Mouse (Mus musculus) neural tube, embryonic 10.5 days (tissue): ENCODE results near the gene Atp1a1.

Source experiments
- DNase-seq: peaks from one replicate; pipeline ENCODE4 v3.0.0-alpha.2; 2017; ENCODE audit warnings: low spot score; ENCODE audit errors: extremely low spot score

Atp1a1 gene

DNA sequence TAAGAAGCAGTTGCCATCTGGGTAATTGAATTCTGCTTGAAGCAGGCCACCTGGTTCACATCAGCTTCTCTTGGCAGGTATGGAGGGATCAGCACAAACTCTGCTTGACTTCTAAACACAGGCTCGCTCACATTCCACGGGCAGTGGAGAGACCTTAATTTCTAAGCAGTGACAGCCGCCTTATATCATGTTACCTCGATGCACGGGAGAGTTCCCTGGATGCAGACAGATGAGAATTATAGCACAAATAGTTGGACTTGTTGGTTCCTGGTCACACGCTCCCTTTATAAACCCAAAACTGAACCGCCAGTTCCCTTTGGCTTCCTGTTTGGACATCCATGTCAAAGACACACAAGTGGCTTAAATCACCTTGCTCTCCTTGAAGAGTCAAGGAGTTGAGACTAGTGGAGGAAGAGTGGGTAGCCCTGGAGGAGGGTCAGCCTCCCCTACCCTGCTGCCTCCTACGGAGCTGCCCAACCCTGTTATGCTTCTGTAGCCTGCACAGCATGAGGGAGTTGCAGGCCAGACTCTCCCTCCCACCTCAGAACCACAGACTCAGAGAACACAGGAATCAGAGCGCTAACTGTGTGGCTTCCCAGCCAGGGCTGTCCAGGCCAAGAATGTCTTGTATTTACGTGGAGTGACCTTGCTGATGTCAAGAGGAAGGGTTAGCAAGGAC is 7.5 kb upstream of the Atp1a1 start:
- DNase-seq: no peak

DNA sequence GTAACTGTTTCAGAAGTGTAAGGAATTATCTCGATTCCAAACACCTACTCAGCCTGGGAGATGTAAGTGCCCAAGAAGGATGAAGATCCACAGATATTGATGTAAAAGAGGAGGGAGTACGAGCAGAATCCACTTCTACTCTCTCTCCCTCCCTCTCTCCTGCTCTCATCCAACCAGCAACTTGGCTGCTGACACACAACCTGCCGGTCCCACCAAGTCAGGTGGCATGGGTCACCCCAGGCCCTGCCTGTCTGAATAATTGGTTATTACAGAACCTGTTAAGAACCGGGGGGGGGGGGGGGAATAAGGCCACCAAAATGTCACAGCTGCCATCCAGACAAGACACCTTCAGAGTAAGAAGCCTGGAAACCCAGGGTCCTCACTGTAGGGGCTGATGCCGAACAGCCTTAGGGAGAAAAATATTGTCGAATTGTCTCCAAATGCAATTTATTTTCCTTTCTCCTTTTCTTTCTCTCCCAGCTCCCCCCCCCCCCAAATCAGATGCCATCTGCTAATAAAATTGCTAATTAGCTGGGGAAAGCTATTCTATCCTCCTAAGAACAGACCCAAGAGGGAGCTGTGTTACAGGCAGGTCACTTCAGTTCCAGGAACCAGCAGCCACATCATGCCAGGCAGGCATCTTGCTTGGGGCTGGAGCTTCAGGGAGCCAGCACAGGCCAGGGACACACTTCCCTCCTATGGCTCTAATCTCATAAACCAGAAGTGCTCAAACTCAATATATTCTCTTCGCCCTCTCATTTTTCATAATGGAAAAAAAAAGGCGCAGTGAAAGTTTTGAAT is 6.7 kb upstream of the Atp1a1 start:
- no peak for DNase-seq

DNA sequence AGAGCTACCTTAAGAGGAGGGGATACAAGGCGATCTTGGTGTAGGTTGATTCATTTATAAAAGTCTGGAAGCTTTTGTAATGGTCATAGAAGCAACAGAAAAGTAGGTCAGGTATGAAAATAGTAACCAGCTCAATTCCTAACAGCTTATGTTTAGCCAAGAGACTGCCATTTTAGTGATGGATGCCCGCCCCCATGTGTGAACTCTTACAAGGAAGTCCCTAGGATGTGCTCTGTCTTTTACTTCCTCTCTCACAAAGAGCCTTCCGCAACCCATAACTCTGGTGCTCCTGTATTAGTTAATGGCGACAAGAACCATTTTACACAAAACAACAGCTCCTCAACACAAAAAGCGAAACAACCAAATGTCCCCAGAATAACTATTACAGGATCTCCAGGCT is 4.8 kb upstream of the Atp1a1 start:
- DNase-seq: no peak

DNA sequence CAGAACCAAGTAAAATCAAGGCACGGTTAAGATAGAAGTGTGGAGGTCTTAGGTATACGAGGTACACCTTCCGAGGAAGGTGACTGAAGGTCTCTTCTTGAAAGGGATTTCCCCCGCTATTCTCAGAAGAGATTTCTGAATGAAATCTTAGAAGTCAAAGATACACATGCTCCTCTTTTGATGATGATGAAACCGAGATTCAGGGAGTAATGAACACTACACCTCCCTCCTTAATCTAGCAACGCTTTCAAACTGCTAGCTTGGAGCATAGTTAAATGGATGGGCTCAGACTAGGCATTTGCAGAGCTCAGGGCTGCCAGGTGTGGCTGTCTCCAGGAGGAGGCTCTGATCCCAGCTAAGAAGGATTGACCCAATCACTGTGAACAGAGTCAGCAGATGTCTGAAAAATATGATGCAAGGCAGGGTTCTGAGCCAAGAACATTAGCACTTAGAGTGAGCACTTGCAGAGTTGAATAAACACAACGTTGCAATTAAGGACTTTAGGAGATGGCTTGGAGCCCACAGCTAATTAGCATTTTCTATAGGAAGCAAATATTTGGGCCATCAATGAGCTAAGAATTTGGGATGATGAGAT is 2.5 kb upstream of the Atp1a1 start:
- no peak for DNase-seq

DNA sequence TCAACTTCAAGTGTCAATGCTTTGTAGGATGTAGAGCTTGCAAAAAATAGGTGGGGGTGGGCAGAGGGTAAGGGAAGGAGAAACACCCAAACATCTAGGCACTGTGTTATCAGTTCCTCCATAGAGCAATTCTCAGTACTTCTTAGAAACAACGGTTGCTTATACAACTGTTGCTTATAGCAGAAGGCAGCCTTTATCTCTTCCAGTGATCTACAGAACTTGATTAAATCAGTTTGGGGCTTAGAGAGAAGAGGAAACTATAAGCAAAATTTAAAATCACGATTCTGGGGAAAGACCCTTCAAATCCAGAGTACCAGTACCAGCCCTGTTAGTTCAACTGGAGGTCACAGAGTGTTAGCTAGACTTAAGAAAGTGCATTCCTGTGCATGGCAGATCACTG is 1.2 kb upstream of the Atp1a1 start:
- DNase-seq: no peak

DNA sequence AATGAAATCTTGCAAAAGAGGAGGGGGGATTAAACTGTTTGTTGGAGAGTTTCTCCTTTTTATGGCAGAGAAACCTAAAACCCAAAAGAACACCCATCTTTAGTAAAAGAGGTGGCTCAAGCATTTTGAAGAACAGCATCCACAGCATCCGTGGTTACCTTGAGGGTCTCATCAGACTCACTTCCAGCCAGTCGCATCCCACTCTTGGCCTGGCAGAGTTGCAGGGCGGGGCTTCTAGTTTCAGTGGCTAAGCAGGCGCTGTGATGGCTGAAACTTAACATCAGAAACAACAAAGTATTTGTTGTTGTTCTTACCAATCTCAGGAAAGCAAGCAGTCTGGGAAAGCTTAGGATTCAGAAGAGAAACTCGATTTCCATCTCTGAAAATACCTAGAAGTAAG is 807 bp upstream of the Atp1a1 start:
- DNase-seq: no peak

DNA sequence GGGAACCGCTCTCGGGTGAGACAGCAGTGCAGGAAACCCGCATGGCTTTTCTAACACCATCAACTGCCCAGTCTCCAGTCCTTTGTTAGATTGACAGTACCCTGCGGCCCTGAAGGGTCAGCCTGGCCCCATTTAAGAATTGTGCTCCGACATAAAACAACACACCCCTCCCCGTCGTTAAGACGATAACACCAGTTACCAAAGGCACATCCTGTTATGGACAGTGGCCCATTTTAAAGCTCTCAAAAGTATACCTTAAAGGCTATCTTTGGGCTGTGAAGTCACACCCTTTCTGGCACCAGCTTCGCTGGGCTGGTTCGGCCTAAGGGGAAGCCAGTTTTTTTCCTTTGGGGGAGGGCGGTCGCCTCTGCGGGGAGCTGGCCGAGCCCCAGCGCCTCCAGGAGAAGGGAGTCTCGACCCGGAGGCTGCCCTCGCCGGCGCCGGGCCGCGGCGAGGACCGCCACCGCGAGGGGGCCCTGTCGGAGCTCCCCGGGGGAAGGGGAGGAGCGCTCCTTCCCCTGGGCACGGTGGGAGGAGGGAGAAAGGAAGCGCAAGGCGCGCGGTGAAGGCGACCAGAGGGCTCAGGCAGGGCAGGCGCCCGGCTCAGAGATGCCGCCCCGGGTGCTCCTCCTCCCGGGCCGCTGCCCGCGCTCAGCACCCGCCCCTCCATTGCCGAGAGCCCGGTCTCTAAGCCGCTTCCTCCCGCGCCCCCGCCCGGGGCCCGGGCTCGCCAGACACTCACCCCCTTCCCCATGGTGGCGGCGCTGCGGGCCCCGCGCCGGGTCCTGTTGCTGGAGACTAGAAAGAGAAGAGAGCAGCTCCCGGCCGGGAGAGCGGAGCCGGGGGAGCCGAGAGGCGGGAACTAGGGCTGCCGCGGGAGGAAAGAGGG is 579 bp downstream of the Atp1a1 start:
- peak; percentile 89 for DNase-seq

DNA sequence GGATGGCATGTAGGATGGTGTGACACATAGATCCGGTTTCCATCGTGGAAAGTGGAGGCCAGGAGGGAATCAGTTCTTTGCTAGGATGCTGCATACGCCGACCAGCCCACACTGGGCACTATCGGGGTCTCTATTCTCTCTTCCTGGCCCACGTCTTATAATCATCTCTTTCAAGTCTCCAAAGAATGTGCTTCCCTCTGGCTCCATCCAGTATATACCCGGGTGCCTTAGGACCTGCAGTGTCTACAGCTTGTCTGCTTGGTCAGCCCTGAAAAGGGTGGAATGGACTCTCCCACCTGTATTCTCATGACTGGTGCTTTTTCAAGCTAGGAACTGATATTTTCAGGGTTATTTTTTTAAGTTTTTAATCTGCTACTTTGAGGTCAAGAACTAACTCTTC is 1.3 kb downstream of the Atp1a1 start:
- DNase-seq: no peak

DNA sequence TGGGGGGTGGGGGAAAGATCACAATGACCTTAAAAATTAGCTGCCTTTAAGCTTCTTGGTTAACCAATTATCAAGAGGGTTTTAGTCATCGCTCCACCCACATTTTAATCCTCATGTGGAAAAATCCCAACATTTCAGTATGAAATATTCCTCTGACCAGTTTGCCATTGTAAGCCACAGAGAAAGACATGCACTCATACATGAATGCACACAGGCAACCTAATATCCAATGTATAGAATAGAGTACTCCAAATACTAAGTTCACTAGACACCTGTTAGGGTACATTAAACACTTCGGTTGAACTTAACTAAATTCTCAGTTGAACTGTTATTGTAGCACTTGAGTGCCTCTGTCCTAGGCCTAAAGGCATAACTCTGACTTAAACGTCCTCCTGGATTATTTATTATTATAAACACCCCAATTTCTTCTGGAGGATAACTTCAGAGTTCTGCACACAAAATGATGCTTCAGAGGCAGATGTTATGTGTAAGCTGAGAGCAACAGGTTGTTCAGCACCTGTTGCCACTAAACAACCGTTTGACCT is 1.9 kb downstream of the Atp1a1 start:
- no peak for DNase-seq

DNA sequence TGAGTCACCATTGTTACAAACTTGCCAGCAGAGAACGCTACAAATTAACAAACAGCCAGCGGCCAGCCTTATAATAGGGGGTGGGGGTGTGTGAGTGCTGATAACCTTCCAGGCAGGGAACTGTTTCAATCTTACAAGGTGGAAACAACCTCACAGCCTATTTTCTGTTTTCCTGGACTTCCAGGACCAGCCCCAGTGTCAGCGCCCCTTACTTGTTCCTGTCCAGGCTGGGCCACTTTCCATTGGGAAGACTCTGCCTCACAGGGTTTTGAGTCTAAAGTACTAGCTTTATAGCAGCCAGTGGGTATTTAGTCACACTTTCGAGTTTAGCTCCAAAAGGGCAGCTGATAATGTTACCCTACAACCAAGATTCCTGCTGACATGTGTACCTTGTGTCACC is 2.8 kb downstream of the Atp1a1 start:
- no peak for DNase-seq

DNA sequence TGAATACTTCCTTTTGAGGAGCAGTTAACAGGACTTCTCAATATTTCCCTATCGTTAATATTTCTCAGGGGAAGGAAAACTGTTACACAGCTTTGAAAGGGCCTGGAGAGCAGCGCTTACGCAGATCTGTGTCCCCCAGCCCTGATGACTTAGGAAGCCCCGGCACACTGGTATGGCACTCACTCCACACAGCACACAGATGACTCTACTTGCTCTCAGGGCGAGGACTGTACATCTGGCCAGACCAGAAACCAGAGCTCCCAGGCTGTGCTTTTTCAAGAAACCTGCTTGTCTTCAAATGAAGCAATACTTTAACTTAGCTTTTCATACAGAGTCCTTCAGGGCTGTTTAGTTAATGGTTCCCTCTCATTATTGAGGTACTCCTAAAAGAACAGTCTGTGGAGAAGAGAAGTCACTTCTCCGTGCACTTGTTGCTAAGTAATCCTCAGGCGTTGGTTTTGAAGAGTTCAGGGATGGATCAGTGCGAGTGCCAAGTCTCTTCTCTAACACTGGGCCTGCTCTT is 3.4 kb downstream of the Atp1a1 start:
- no peak for DNase-seq

DNA sequence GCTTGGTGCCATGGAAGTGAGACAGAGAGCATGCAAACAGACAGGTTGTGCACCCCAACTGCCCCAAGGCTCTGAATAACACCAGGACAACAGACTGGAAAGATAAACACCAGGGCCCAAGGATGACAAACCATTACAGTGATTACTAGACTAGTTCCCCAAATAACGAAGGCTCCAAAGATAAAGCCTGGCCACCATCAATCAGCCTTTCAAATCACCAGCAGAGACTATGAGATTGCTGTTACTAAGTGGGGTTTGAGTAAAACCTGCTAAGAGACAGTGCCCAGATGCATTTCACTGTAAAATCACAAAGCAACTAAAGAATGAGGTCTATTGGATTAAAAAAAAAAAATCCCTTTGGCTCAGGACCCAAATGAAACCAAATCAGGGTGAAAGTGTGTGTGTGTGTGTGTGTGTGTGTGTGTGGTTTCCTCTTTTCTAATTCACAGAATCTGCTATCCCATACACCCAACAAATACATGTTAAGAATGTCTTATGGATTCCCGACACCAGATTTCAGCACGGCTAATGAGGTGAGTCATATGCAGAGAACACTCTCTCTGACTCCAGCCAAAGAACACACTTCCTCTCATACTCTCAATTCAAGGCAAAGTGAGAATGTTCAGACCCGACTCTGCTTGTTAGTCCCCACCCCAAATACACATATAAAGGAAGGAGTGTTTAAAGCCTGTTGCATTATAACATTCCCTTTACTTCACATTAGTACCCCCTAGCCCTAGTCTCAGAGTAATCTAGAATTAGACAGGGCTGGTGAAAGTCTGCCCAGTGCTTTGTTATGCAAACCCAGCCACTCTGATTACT is 4.4 kb downstream of the Atp1a1 start:
- DNase-seq: no peak

DNA sequence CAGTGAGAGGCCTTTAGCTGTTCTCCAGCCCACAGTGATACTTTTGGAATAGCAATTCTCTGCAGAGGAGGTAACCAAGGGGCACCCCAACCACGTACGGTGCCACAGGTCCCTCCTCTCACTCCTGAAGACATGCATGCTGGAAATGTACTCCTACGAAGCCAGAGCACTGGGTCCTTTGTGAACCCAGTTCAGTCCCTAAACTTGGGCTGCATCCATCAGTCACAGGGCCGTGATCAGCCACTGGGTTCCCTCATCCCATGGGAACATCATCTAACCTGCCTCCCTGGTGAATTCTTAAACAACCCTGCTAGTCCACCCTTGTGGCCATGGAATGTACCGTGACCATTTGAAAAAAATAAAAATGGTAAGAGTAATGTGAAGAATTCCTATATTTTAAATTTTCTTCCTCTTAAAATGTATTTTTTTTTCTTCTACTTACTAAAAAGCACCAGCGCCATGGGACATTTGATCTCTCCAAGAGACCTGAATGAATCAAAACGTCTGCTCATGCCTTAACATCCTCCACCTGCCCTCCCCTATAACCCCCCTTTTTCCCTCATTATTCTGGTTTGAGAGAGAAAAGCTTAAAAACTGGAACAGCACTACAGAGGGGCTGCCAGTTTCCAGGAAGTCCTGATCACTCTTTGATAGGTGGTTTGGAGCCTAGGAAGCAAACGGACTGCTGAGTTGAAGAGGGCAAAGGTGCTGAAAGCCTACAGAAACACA is 5.1 kb downstream of the Atp1a1 start:
- no peak for DNase-seq

DNA sequence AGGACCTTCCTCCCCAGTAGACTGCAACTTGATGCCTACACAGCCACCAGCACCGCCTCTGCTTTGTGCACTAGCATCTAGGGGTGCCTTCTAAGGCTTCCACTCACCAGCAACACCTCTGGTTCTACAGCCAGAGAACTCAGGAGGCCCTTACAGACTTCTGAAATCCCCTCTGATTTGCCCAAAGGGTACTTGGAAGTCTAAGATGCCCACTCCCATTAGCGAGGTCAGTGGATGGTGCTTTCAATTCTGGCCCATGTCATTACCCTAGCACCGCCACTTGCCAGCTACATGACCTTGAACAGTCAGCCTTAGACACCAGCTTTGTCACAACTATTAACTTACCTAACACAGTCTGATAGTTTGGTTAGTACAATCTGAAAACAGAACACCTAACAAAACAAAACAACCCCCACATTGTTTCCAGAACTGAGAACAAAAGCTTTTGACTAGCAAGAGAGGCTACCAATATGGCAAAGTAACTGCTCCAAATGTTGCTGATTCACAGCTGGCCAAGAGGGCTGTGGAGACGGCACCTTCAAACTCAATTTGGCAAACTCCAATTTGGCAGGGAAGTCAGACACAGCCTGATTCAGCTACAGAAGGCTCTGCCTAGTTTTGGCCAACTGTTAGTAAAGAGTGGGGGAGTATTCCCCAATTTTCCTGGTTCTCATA is 6.1 kb downstream of the Atp1a1 start:
- DNase-seq: no peak

DNA sequence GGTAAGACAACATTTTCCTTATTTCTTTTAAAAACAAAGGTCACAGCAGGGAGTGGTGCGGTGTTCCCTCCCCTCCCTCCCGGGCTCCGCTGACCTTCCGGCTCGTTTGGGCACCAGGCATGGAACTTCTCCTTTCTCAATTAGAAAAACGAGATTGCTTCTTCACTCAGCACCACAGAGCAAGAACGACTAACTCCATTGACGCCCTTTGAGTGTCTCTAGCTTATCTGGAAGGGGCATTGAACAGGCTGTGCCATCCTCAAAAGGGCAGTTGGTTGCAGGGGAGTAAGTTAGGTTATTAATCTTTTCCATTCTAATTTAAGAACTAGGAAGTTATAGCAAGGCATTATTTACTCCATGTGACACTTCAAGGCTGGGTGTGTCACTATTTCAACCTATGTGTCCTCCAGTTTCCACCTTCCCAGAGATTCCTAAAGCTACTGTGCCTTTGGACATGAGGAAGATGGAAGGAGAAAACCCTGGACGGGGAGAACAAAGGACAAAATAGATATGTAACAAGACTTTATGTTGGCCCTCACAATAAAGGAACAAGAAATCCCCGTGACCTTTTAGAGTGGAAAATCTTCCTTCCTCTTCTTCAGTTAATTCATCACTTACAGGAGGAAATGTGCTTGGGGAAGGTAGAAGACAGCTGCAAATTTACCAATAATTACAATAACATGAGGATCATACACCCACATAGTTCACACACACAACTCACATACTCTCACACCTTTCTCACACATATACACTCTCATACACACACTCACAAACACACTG is 7.0 kb downstream of the Atp1a1 start:
- DNase-seq: no peak

DNA sequence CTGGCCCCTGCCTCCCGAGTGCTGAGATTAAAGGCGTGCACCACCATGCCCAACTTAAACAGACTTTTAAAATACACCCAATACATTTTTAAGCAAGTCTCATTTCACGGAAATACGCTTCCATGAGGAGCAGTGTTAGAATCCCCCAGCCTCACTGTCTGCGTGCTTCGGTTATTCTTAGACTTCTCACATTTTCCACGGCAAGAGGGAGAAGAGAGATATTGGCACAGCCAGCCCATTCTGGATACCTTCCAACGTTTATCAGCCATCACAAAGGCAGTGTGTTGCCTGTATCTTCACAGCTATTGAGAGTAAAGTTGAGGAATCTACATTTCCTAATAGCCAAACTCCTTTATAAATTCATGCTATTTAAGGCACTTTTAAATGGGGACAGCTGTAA is 7.8 kb downstream of the Atp1a1 start:
- DNase-seq: no peak

DNA sequence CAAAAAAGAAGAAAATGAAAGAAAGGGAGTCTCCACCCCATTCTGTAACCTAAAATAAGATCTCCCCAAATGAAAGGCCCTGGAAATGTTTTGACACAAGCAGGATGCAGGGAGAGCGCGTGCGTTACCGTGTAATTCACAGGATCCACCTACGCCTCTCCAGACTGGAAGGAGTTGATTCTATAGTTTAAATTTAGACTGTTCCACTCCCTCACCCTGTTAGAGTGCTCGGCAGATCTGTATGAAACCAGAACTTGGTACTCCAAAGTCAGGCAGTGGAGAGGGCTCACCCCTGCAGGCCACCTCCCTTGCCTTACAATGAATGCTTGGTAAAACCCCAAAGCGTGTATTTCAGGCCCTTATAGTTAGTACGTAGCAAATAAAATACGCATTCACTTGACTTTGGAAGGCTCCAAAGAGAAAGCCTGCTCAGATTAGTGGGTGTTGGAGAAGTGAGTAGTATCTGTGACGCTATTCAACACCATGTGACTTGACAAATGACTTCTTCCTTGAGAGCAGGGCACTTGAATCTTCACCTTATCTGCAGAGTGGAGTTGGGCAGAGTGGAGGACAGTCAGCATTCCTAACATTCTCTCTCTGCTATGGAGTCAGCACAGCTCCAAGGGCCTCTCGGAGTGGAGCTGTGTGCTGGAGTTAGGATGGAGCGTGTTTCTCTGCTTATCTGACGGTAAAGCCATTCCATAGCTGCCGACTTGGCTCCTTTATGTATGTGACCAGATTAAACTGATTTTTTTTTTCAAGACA is 8.4 kb downstream of the Atp1a1 start:
- DNase-seq: no peak

DNA sequence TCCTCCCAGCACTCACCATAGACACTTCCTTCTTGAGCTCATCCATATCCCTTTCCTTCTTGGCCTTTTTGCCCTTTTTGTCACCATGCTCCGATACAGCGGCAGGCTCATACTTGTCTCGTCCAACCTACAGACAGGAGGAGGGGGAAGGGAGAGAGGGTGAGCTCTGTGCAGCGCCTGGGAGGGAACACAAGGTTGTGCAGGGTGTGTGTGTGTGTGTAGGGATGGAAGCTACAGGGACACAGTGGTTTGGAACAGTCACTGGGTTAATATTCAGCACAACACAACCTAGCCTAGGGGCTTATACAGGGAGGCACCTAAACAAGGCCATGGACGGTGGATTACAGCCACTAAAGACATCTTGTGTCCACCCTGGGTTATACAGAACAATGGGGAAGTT is 9.5 kb downstream of the Atp1a1 start:
- DNase-seq: no peak
